Mouse (Mus musculus): ENCODE data around the gene Gadd45a.

DNA sequence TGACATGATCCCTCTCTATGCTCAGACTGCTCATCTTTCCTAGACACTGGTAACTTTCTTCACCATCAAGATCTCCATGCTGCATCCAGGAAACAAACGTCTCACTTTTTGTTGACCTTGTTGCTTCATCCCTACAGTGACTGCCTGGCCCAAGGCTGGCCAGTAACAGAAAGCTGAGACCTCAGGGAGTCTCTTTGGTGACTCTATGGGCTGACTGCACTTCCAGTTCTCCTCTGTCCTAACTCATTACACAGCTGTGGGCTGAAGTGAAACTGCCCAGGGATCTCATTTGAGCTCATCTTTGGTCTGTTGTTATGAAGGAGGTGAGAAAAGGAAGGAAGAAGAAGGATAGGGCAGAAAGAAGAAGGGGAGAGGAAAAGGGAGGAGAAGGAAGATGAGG lies 39.1 kb upstream of the Gadd45a start:
- no peak for TF ChIP-seq CTCF (IDR thresholded peaks at IDR 0.05; ENCODE audit: insufficient read depth, low read length)
- no peak for TF ChIP-seq POLR2A (IDR thresholded peaks at IDR 0.05; ENCODE audit: borderline replicate concordance, extremely low read depth, low read depth, low read length)

Measured in lung, adult 2 months (tissue).